Mouse (Mus musculus) heart, embryonic 16.5 days (tissue): ENCODE measurements around the gene Cnn1. TPM values are rescaled to one million over a fixed set of nuclear protein-coding genes. Genes with fewer than 3 reads are reported as not detected.

ENCODE experiments used
- ATAC-seq: fragments of 200-750 bp; cut with Nextera tagmentation; replicated peaks from 2 replicates; pipeline ENCODE4 v1.8.0; 2017; ENCODE audit warnings: moderate number of reproducible peaks; ENCODE audit not compliant: insufficient read depth, low FRiP score; ENCODE audit errors: extremely low read depth
- H3K27ac ChIP-seq: fragments of 300-500 bp; sonication (generic); 2 replicates; pipeline ENCODE4 v1.5.1; 2014; ENCODE audit warnings: mild to moderate bottlenecking, low read length, control low read depth, moderate library complexity
- H3K27me3 ChIP-seq: fragments of 300-500 bp; sonication (generic); 2 replicates; pipeline ENCODE4 v1.6.1; 2014; ENCODE audit warnings: low read length, mixed read lengths; ENCODE audit not compliant: control insufficient read depth, insufficient read depth
- H3K36me3 ChIP-seq: fragments of 300-500 bp; sonication (generic); 2 replicates; pipeline ENCODE4 v1.6.1; 2014; ENCODE audit not compliant: control insufficient read depth, insufficient read depth
- H3K4me1 ChIP-seq: fragments of 300-500 bp; sonication (generic); 2 replicates; pipeline ENCODE4 v1.6.1; 2014; ENCODE audit warnings: low read length, mixed read lengths; ENCODE audit not compliant: control insufficient read depth, insufficient read depth
- H3K4me2 ChIP-seq: fragments of 300-500 bp; sonication (generic); 2 replicates; pipeline ENCODE4 v1.6.1; 2014; ENCODE audit warnings: low read depth, mild to moderate bottlenecking, control low read depth, low read length
- H3K4me3 ChIP-seq: fragments of 300-500 bp; sonication (generic); 2 replicates; pipeline ENCODE4 v1.5.1; 2014; ENCODE audit warnings: mild to moderate bottlenecking, control low read depth, low read length
- H3K9ac ChIP-seq: fragments of 300-500 bp; sonication (generic); 2 replicates; pipeline ENCODE4 v1.6.1; 2014; ENCODE audit warnings: low read length, control low read depth
- H3K9me3 ChIP-seq: fragments of 300-500 bp; sonication (generic); replicated peaks from 2 replicates; pipeline ENCODE4 v1.6.1; 2016; ENCODE audit warnings: low read length; ENCODE audit not compliant: control insufficient read depth
- WGBS: fragments of 180-500 bp; shearing (Covaris S2); extraction: QIAGEN DNeasy Blood & Tissue Kit; methylation state at CpG from one replicate; pipeline ENCODE4 v1.1.7; 2014; 5-methylcytosine and 5-hydroxymethylcytosine counted together
- microRNA-seq: library from miRNA; unstranded; fragments of <30 nt; microRNA quantifications from one replicate; pipeline ENCODE4, GENCODE M21; 2017
- polyA plus RNA-seq: library from polyadenylated mRNA; unstranded; fragments of >200 nt; fragmentation: Nextera tagmentation; extraction: Ambion mirVana; gene quantifications from 2 replicates; pipeline ENCODE4 v1.2.1, GENCODE M21; 2015

Cnn1 gene
- polyA plus RNA-seq, 1 experiment from 2014 or later = 164 TPM

- Histone ChIP-seq H3K36me3 (no peaks in the 10 kb centered on the region), H3K27me3 (no peaks in the 10 kb centered on the region), H3K4me1 (peaks cover 17% of the 10 kb centered on the region), H3K27ac (no peak overlapping the region), H3K9ac (peak overlapping the region; percentile 85), H3K4me2 (peak overlapping the region; percentile 63), H3K9me3 (peaks cover 4% of the 10 kb centered on the region; the same call in 1 of the 2 replicates), H3K4me3 (peak overlapping the region; percentile 71)
- no peak for ATAC-seq
- 56% methylated on average over 34 of the region's 34 CpGs for WGBS
Measured at GRCm38 (mm10) chr9:22157516-22158265, 58.7 kb downstream of the Cnn1 start.

Small RNA genes lying within 50 kb of the gene (microRNA-seq; reads per million reads assigned to microRNA genes)
- 0.98 reads per million for gene Mir7084

Other genes with a start within 250 kb of the Cnn1 start
- gene Dock6, start 246.6 kb upstream of the Cnn1 start, polyA plus RNA-seq = 45.2 and 46.2 TPM in 2 replicates
- gene Rab3d, start 181.0 kb upstream of the Cnn1 start, polyA plus RNA-seq = 10.8 and 11.4 TPM in 2 replicates
- 2.3 and 2.7 TPM in 2 replicates for gene Ccdc159, start 171.7 kb upstream of the Cnn1 start, polyA plus RNA-seq
- gene Tmem205, start 171.7 kb upstream of the Cnn1 start, polyA plus RNA-seq = 39.1 and 45.3 TPM in 2 replicates
- 3.2 and 4.3 TPM in 2 replicates for gene Plppr2, start 162.2 kb upstream of the Cnn1 start, polyA plus RNA-seq
- 4.4 and 4.9 TPM in 2 replicates for gene Swsap1, start 143.5 kb upstream of the Cnn1 start, polyA plus RNA-seq
- gene Epor, start 135.7 kb upstream of the Cnn1 start, polyA plus RNA-seq = 3.6 TPM in 2 replicates
- 2.6 and 3.0 TPM in 2 replicates for gene Rgl3, start 109.8 kb upstream of the Cnn1 start, polyA plus RNA-seq
- gene Ccdc151, start 96.6 kb upstream of the Cnn1 start, polyA plus RNA-seq = 0.45 and 1.1 TPM in 2 replicates
- 72.7 and 76.8 TPM in 2 replicates for gene Prkcsh, start 96.4 kb upstream of the Cnn1 start, polyA plus RNA-seq
- 0.21 and 0.29 TPM in 2 replicates for gene Elavl3, start 47.2 kb upstream of the Cnn1 start, polyA plus RNA-seq
- not detected in 2 replicates for gene Gm49318, start 28.0 kb upstream of the Cnn1 start, polyA plus RNA-seq
- 10.4 and 10.7 TPM in 2 replicates for gene Zfp653, start 27.8 kb upstream of the Cnn1 start, polyA plus RNA-seq
- gene Ecsit, start 13.8 kb upstream of the Cnn1 start, polyA plus RNA-seq = 68.8 and 73.1 TPM in 2 replicates
- gene Elof1, start 18.0 kb downstream of the Cnn1 start, polyA plus RNA-seq = 111 and 117 TPM in 2 replicates
- 5.5 and 8.7 TPM in 2 replicates for gene Acp5, start 36.5 kb downstream of the Cnn1 start, polyA plus RNA-seq
- 49.0 and 49.8 TPM in 2 replicates for gene Pigyl, start 57.6 kb downstream of the Cnn1 start, polyA plus RNA-seq
- gene Zfp872, start 88.9 kb downstream of the Cnn1 start, polyA plus RNA-seq = 0.22 and 0.26 TPM in 2 replicates
- 21.7 and 22.0 TPM in 2 replicates for gene Zfp809, start 126.5 kb downstream of the Cnn1 start, polyA plus RNA-seq
- gene Zfp599, start 160.7 kb downstream of the Cnn1 start, polyA plus RNA-seq = 4.3 and 4.4 TPM in 2 replicates
- gene Zfp810, start 208.4 kb downstream of the Cnn1 start, polyA plus RNA-seq = 13.3 and 14.7 TPM in 2 replicates